10 mouse cellular contexts compared by ENCODE assay signal in the genomic region with DNA sequence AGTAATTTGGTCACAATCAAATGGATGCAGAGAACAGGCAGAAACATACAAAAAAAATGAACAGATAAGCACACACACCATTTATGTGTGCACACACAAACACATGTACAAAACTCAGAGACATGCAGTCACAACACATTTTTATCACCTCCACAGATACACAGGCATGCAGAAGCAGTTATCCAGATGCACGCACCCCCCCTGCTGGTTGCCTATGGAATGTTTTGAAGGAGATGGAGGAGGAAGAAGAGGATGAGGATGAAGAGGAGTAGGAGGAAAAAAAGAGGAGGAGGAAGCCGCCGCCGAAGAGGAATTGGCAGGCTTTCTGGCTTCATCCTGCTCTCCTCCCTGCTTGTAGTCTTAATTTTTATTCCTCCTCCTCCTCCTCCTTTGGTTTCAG. TPM values are rescaled to one million over a fixed set of nuclear protein-coding genes. Genes with fewer than 3 reads are reported as not detected.
DNase-seq lines count a peak whose midpoint lies in the region; ATAC-seq and TF ChIP-seq lines count a peak whose summit lies in the region.
"Had no signal": no experiment of that assay in that cellular context is flagged by ENCODE, and none has a peak within 500 bp of the region (broad histone marks: within the 10 kb centered on the region; RNA-seq: fewer than 3 reads in every experiment).

No protein-coding gene starts in this region.

- peak; percentile 47 for TF ChIP-seq CTCF in midbrain, postnatal 0 days (IDR thresholded peaks at IDR 0.05)
- peak; percentile 30; the same call in 1 of the 2 replicates for TF ChIP-seq CTCF in bone marrow macrophage, adult 2 months (IDR thresholded peaks at IDR 0.05; ENCODE audit: low read depth, low read length)

- no peak for ATAC-seq in midbrain, postnatal 0 days (ENCODE audit: low FRiP score)
- ATAC-seq in midbrain, embryonic 16.5 days, result no peak
- 0 out of 2 replicates have a peak, but pooled peaks have one; percentile 5 for ATAC-seq in neutrophil, adult 5-6 weeks (ENCODE audit: extremely low read depth, insufficient number of reproducible peaks, low FRiP score, poor library complexity, severe bottlenecking)

- intact Hi-C loops in heart, postnatal 10 days (cut with DNase I), result no loop called here

- H3K36me3 ChIP-seq in midbrain, postnatal 0 days (ENCODE audit: insufficient read depth, low read length), result no peaks in the 10 kb centered on the region
- H3K36me3 ChIP-seq in midbrain, embryonic 16.5 days (ENCODE audit: control insufficient read depth, insufficient read depth, low read length), result no peaks in the 10 kb centered on the region
- H3K36me3 ChIP-seq: heart, embryonic 13.5 days had no signal

- no peaks in the 10 kb centered on the region for H3K4me1 ChIP-seq in midbrain, postnatal 0 days (ENCODE audit: insufficient read depth, low read length)
- no peaks in the 10 kb centered on the region for H3K4me1 ChIP-seq in midbrain, embryonic 16.5 days (ENCODE audit: control insufficient read depth, insufficient read depth, low read length)
- peaks cover 3% of the 10 kb centered on the region for H3K4me1 ChIP-seq in bone marrow macrophage, adult 2 months (ENCODE audit: control insufficient read depth, insufficient read depth, low read length)
- H3K4me1 ChIP-seq: heart, embryonic 13.5 days had no signal

- 51% methylated on average over 4 of the region's 4 CpGs for WGBS in midbrain, postnatal 0 days
- 75% methylated on average over 4 of the region's 4 CpGs for WGBS in midbrain, embryonic 16.5 days

- H3K4me2 ChIP-seq in midbrain, postnatal 0 days (ENCODE audit: low read depth, low read length, poor library complexity, severe bottlenecking), result no peak overlapping the region
- no peak overlapping the region for H3K4me2 ChIP-seq in midbrain, embryonic 16.5 days (ENCODE audit: low read length)
- H3K4me2 ChIP-seq: heart, embryonic 13.5 days had no signal

- H3K27ac ChIP-seq in midbrain, postnatal 0 days (ENCODE audit: low read depth, low read length), result no peak overlapping the region
- no peak overlapping the region for H3K27ac ChIP-seq in midbrain, embryonic 16.5 days (ENCODE audit: low read length)
- H3K27ac ChIP-seq in bone marrow macrophage, adult 2 months (ENCODE audit: insufficient read depth, low read depth, low read length), result no peak overlapping the region
- H3K27ac ChIP-seq: heart, embryonic 13.5 days had no signal

- no peak overlapping the region for H3K4me3 ChIP-seq in midbrain, postnatal 0 days (ENCODE audit: low read depth, low read length)
- no peak overlapping the region for H3K4me3 ChIP-seq in midbrain, embryonic 16.5 days (ENCODE audit: low read depth, low read length)
- no peak overlapping the region for H3K4me3 ChIP-seq in bone marrow macrophage, adult 2 months (ENCODE audit: insufficient read depth, low read length)
- H3K4me3 ChIP-seq: heart, embryonic 13.5 days had no signal

- TF ChIP-seq POLR2A in bone marrow macrophage, adult 2 months (IDR thresholded peaks at IDR 0.05; ENCODE audit: borderline replicate concordance, low read depth, low read length), result no peak

- H3K27me3 ChIP-seq in midbrain, postnatal 0 days (ENCODE audit: insufficient read depth, low read length), result no peaks in the 10 kb centered on the region
- no peaks in the 10 kb centered on the region for H3K27me3 ChIP-seq in midbrain, embryonic 16.5 days (ENCODE audit: control insufficient read depth, insufficient read depth, low read depth, low read length)
- H3K27me3 ChIP-seq: heart, embryonic 13.5 days had no signal

- peak; percentile 76 for DNase-seq in heart, adult 11 months
- DNase-seq in heart, postnatal 10 days, result no peak
- DNase-seq in midbrain, postnatal 0 days (ENCODE audit: low spot score), result no peak
- no peak for DNase-seq in heart, postnatal 4 days
- DNase-seq in embryo, embryonic 11 days, result no peak

- no peaks in the 10 kb centered on the region for H3K9me3 ChIP-seq in midbrain, postnatal 0 days (ENCODE audit: low read length)
- no peaks in the 10 kb centered on the region for H3K9me3 ChIP-seq in midbrain, embryonic 16.5 days (replicated peaks; ENCODE audit: control insufficient read depth, low read length, poor library complexity, severe bottlenecking)
- H3K9me3 ChIP-seq: heart, embryonic 13.5 days had no signal

- H3K9ac ChIP-seq in midbrain, postnatal 0 days (replicated peaks; ENCODE audit: low read length, poor library complexity, severe bottlenecking), result no peak overlapping the region
- no peak overlapping the region for H3K9ac ChIP-seq in midbrain, embryonic 16.5 days (ENCODE audit: low read depth, low read length)
- H3K9ac ChIP-seq: heart, embryonic 13.5 days had no signal

RNA-seq across cellular contexts. Expression of gene Fcer2a, which starts 11.7 kb away (rescaled TPM):
- under 1 TPM; 0.24 to 0.50 TPM for total RNA-seq in heart, postnatal 10 days (2021)
- total RNA-seq in midbrain, postnatal 0 days (2014; rRNA removed), result not detected in 2 replicates
- 0.22 and 0.41 TPM in 2 replicates for polyA plus RNA-seq in midbrain, postnatal 0 days (2015; fragmentation: Nextera tagmentation; extraction: Ambion mirVana)
- polyA plus RNA-seq in midbrain, embryonic 16.5 days (2015; fragmentation: Nextera tagmentation; extraction: Ambion mirVana), result 0.57 and 0.63 TPM in 2 replicates
- not detected in 2 replicates for polyA plus RNA-seq in bone marrow macrophage, adult 2 months (2012; ENCODE audit: insufficient read depth, insufficient read length, missing spikeins)
- 390 and 391 TPM in 2 replicates for total RNA-seq in neutrophil, adult 5-6 weeks (2017)
- total RNA-seq in heart, postnatal 4 days (2021), result under 1 TPM in 1 of 2 experiments, not detected in 1; 0.18 TPM
- total RNA-seq: layer of hippocampus, postnatal 36 days had no signal

RNA-seq across cellular contexts. Expression of gene Clec4g, which starts 14.7 kb away (rescaled TPM):
- total RNA-seq in heart, postnatal 10 days (2021), result under 1 TPM; 0.67 to 0.89 TPM
- total RNA-seq in midbrain, postnatal 0 days (2014; rRNA removed), result not detected in 2 replicates
- polyA plus RNA-seq in midbrain, postnatal 0 days (2015; fragmentation: Nextera tagmentation; extraction: Ambion mirVana), result not detected in 2 replicates
- not detected in 2 replicates for polyA plus RNA-seq in midbrain, embryonic 16.5 days (2015; fragmentation: Nextera tagmentation; extraction: Ambion mirVana)
- polyA plus RNA-seq in bone marrow macrophage, adult 2 months (2012; ENCODE audit: insufficient read depth, insufficient read length, missing spikeins), result not detected in 2 replicates
- 0.58 and 0.74 TPM in 2 replicates for total RNA-seq in neutrophil, adult 5-6 weeks (2017)
- total RNA-seq in heart, postnatal 4 days (2021), result 1 to 10 TPM in 1 of 2 experiments, under 1 TPM in 1; 0.63 to 1.3 TPM
- total RNA-seq: layer of hippocampus, postnatal 36 days had no signal

RNA-seq across cellular contexts. Expression of gene Trappc5, which starts 29.6 kb away (rescaled TPM):
- total RNA-seq in heart, postnatal 10 days (2021), result 10 to 100 TPM; 19.4 to 20.2 TPM
- total RNA-seq in midbrain, postnatal 0 days (2014; rRNA removed), result 59.7 and 65.3 TPM in 2 replicates
- 67.0 and 68.3 TPM in 2 replicates for polyA plus RNA-seq in midbrain, postnatal 0 days (2015; fragmentation: Nextera tagmentation; extraction: Ambion mirVana)
- polyA plus RNA-seq in midbrain, embryonic 16.5 days (2015; fragmentation: Nextera tagmentation; extraction: Ambion mirVana), result 71.6 and 72.5 TPM in 2 replicates
- polyA plus RNA-seq in bone marrow macrophage, adult 2 months (2012; ENCODE audit: insufficient read depth, insufficient read length, missing spikeins), result 14.2 and 14.3 TPM in 2 replicates
- 41.5 and 45.5 TPM in 2 replicates for total RNA-seq in neutrophil, adult 5-6 weeks (2017)
- 10 to 100 TPM; 16.8 to 19.8 TPM for total RNA-seq in heart, postnatal 4 days (2021)

RNA-seq across cellular contexts. Expression of gene Fcor, which starts 33.5 kb away (rescaled TPM):
- 1 to 10 TPM; 1.3 to 1.6 TPM for total RNA-seq in heart, postnatal 10 days (2021)
- total RNA-seq in midbrain, postnatal 0 days (2014; rRNA removed), result 14.7 and 33.3 TPM in 2 replicates
- polyA plus RNA-seq in midbrain, postnatal 0 days (2015; fragmentation: Nextera tagmentation; extraction: Ambion mirVana), result 20.1 and 20.3 TPM in 2 replicates
- 16.8 and 20.9 TPM in 2 replicates for polyA plus RNA-seq in midbrain, embryonic 16.5 days (2015; fragmentation: Nextera tagmentation; extraction: Ambion mirVana)
- 3.6 and 4.5 TPM in 2 replicates for polyA plus RNA-seq in bone marrow macrophage, adult 2 months (2012; ENCODE audit: insufficient read depth, insufficient read length, missing spikeins)
- total RNA-seq in neutrophil, adult 5-6 weeks (2017), result not detected in 2 replicates
- total RNA-seq in heart, postnatal 4 days (2021), result under 1 TPM; 0.81 to 0.86 TPM

RNA-seq across cellular contexts. Expression of gene Mcemp1, which starts 40.2 kb away (rescaled TPM):
- total RNA-seq in heart, postnatal 10 days (2021), result under 1 TPM; 0.17 to 0.40 TPM
- total RNA-seq in midbrain, postnatal 0 days (2014; rRNA removed), result not detected in 2 replicates
- polyA plus RNA-seq in midbrain, postnatal 0 days (2015; fragmentation: Nextera tagmentation; extraction: Ambion mirVana), result 0.23 and 0.26 TPM in 2 replicates
- 0.19 and 0.24 TPM in 2 replicates for polyA plus RNA-seq in midbrain, embryonic 16.5 days (2015; fragmentation: Nextera tagmentation; extraction: Ambion mirVana)
- 2.0 and 3.1 TPM in 2 replicates for polyA plus RNA-seq in bone marrow macrophage, adult 2 months (2012; ENCODE audit: insufficient read depth, insufficient read length, missing spikeins)
- total RNA-seq in neutrophil, adult 5-6 weeks (2017), result 214 and 229 TPM in 2 replicates
- total RNA-seq in heart, postnatal 4 days (2021), result under 1 TPM in 1 of 2 experiments, not detected in 1; 0.23 TPM
- polyA plus RNA-seq: heart, embryonic 13.5 days had no signal

Comparison
In these comparisons a context has a peak if more than half of its experiments do, and no peak if none do; other contexts are left out.
1. RNA of gene Fcer2a, which starts 11.7 kb away (total RNA-seq): 390 to 391 TPM in neutrophil, adult 5-6 weeks; 0.24 to 0.50 TPM in heart, postnatal 10 days, 0.18 TPM in heart, postnatal 4 days and not detected in midbrain, postnatal 0 days; every median in the first group is over 100 times any median in the second.